In genomic region chr2:93659004-93659403, GRCm38 (mm10) we compare ENCODE assay signal across 9 mouse cellular contexts. TPM values are rescaled to one million over a fixed set of nuclear protein-coding genes. Genes with fewer than 3 reads are reported as not detected.
DNase-seq lines count a peak whose midpoint lies in the region; ATAC-seq and TF ChIP-seq lines count a peak whose summit lies in the region.
"Had no signal": no experiment of that assay in that cellular context is flagged by ENCODE, and none has a peak within 500 bp of the region (broad histone marks: within the 10 kb centered on the region; RNA-seq: fewer than 3 reads in every experiment).

No protein-coding gene starts in this region.

- no peak overlapping the region for H3K4me3 ChIP-seq in intestine, embryonic 16.5 days (ENCODE audit: low read length)
- H3K4me3 ChIP-seq in intestine, embryonic 15.5 days (replicated peaks), result no peak overlapping the region
- H3K4me3 ChIP-seq in small intestine, adult 2 months (ENCODE audit: low read depth, low read length), result no peak overlapping the region
- no peak overlapping the region for H3K4me3 ChIP-seq in forebrain, embryonic 12.5 days (replicated peaks)
- H3K4me3 ChIP-seq: liver, embryonic 13.5 days had no signal

- H3K9ac ChIP-seq in intestine, embryonic 16.5 days (ENCODE audit: low read depth, low read length), result no peak overlapping the region
- H3K9ac ChIP-seq in intestine, embryonic 15.5 days, result no peak overlapping the region
- H3K9ac ChIP-seq in forebrain, embryonic 12.5 days, result no peak overlapping the region
- H3K9ac ChIP-seq: liver, embryonic 13.5 days had no signal

- H3K9me3 ChIP-seq in intestine, embryonic 16.5 days (ENCODE audit: control insufficient read depth, low read length), result no peaks in the 10 kb centered on the region
- no peaks in the 10 kb centered on the region for H3K9me3 ChIP-seq in intestine, embryonic 15.5 days
- H3K9me3 ChIP-seq in forebrain, embryonic 12.5 days, result no peaks in the 10 kb centered on the region
- H3K9me3 ChIP-seq: liver, embryonic 13.5 days had no signal

- H3K4me1 ChIP-seq in intestine, embryonic 16.5 days (ENCODE audit: control insufficient read depth, insufficient read depth, low read length), result peaks cover 3% of the 10 kb centered on the region; the same call in 1 of the 2 replicates
- 0 out of 2 replicates have a peak, but pooled peaks cover 4% of the 10 kb centered on the region for H3K4me1 ChIP-seq in intestine, embryonic 15.5 days (replicated peaks)
- no peaks in the 10 kb centered on the region for H3K4me1 ChIP-seq in small intestine, adult 2 months (ENCODE audit: control insufficient read depth, insufficient read depth, insufficient read length, low read length)
- peaks cover 12% of the 10 kb centered on the region for H3K4me1 ChIP-seq in forebrain, embryonic 12.5 days

- H3K27ac ChIP-seq in intestine, embryonic 16.5 days (ENCODE audit: low read length), result no peak overlapping the region
- H3K27ac ChIP-seq in intestine, embryonic 15.5 days, result no peak overlapping the region
- no peak overlapping the region for H3K27ac ChIP-seq in small intestine, adult 2 months (ENCODE audit: insufficient read depth, low read depth, low read length)
- H3K27ac ChIP-seq in forebrain, embryonic 12.5 days, result no peak overlapping the region
- H3K27ac ChIP-seq: liver, embryonic 13.5 days had no signal

- no peak for ATAC-seq in CD4-positive, CD25-positive, alpha-beta regulatory T cell, adult 4 months
- 0 out of 2 replicates have a peak, but pooled peaks have one; percentile 6 for ATAC-seq in intestine, embryonic 16.5 days
- ATAC-seq in intestine, embryonic 15.5 days, result no peak
- ATAC-seq in hematopoietic stem cell, adult 5-6 weeks (replicated peaks in 1 of 2; ENCODE audit: insufficient read depth in 1 of 2, low FRiP score in 2 of 2, low TSS enrichment in 1 of 2, low read depth in 1 of 2, poor library complexity in 2 of 2, severe bottlenecking in 2 of 2), result peak; percentile 55 to 66; a peak in 2 of 4 replicates
- ATAC-seq in forebrain, embryonic 12.5 days (ENCODE audit: low FRiP score), result no peak

- no peaks in the 10 kb centered on the region for H3K27me3 ChIP-seq in intestine, embryonic 16.5 days (replicated peaks; ENCODE audit: control insufficient read depth, insufficient read depth, low read length)
- H3K27me3 ChIP-seq in intestine, embryonic 15.5 days (replicated peaks), result peaks cover 6% of the 10 kb centered on the region; the same call in 1 of the 2 replicates
- no peaks in the 10 kb centered on the region for H3K27me3 ChIP-seq in small intestine, adult 2 months (ENCODE audit: control insufficient read depth, insufficient read depth, low read length)
- peaks cover 83% of the 10 kb centered on the region for H3K27me3 ChIP-seq in forebrain, embryonic 12.5 days
- H3K27me3 ChIP-seq: liver, embryonic 13.5 days had no signal

- WGBS in intestine, embryonic 16.5 days, result 31% methylated on average over 3 of the region's 3 CpGs
- WGBS in intestine, embryonic 15.5 days, result 41% methylated on average over 3 of the region's 3 CpGs
- 40% methylated on average over 3 of the region's 3 CpGs for WGBS in small intestine, adult 2 months
- 37% methylated on average over 3 of the region's 3 CpGs for WGBS in forebrain, embryonic 12.5 days

- TF ChIP-seq CTCF in small intestine, adult 2 months (IDR thresholded peaks at IDR 0.05; ENCODE audit: extremely low read depth, insufficient read length, insufficient replicate concordance, low read depth, low read length), result peak; percentile 78; the same call in 1 of the 2 replicates

- no peaks in the 10 kb centered on the region for H3K36me3 ChIP-seq in intestine, embryonic 16.5 days (ENCODE audit: control insufficient read depth, insufficient read depth, low read length)
- H3K36me3 ChIP-seq in intestine, embryonic 15.5 days, result no peaks in the 10 kb centered on the region
- H3K36me3 ChIP-seq in small intestine, adult 2 months (ENCODE audit: control insufficient read depth, insufficient read depth, low read length), result no peaks in the 10 kb centered on the region
- H3K36me3 ChIP-seq in forebrain, embryonic 12.5 days (replicated peaks), result no peaks in the 10 kb centered on the region
- H3K36me3 ChIP-seq: liver, embryonic 13.5 days had no signal

- no peak for TF ChIP-seq POLR2A in small intestine, adult 2 months (IDR thresholded peaks at IDR 0.05; ENCODE audit: low read depth, low read length)

- no peak overlapping the region for H3K4me2 ChIP-seq in intestine, embryonic 16.5 days (ENCODE audit: low read depth, low read length)
- H3K4me2 ChIP-seq in intestine, embryonic 15.5 days (replicated peaks), result no peak overlapping the region
- H3K4me2 ChIP-seq in forebrain, embryonic 12.5 days, result no peak overlapping the region
- H3K4me2 ChIP-seq: liver, embryonic 13.5 days had no signal

- DNase-seq in CD4-positive, CD25-positive, alpha-beta regulatory T cell, adult 2 months (ENCODE audit: low read depth, low spot score), result peak; percentile 38
- peak; percentile 14 for DNase-seq in CD4-positive helper T cell, adult 2 months (ENCODE audit: low read depth, low spot score)
- DNase-seq: liver, embryonic 13.5 days had no signal

RNA-seq across cellular contexts. Expression of gene Alx4, which starts 16.8 kb away (rescaled TPM):
- not detected for polyA plus RNA-seq in CD4-positive, CD25-positive, alpha-beta regulatory T cell, adult 4 months (2017; shearing (Covaris generic))
- 0.04 and 0.10 TPM in 2 replicates for polyA plus RNA-seq in intestine, embryonic 16.5 days (2015; fragmentation: Nextera tagmentation; extraction: Ambion mirVana)
- 0.14 and 0.19 TPM in 2 replicates for polyA plus RNA-seq in intestine, embryonic 15.5 days (2015; fragmentation: Nextera tagmentation; extraction: Ambion mirVana)
- not detected in 2 replicates for total RNA-seq in hematopoietic stem cell, adult 5-6 weeks (2017)
- 0.01 TPM in 1 of 2 replicates, not detected in the other for polyA plus RNA-seq in small intestine, adult 2 months (2012; rRNA removed)
- 5.2 and 5.9 TPM in 2 replicates for polyA plus RNA-seq in forebrain, embryonic 12.5 days (2016; fragmentation: Nextera tagmentation; extraction: Ambion mirVana)

Comparison
In these comparisons a context has a peak if more than half of its experiments do, and no peak if none do; other contexts are left out.
1. ATAC-seq: peak in intestine, embryonic 16.5 days (single experiment) and hematopoietic stem cell, adult 5-6 weeks (2 of 2); none in CD4-positive, CD25-positive, alpha-beta regulatory T cell, adult 4 months (single experiment), intestine, embryonic 15.5 days (single experiment) and forebrain, embryonic 12.5 days (single experiment).